Mouse (Mus musculus): Measurements from ENCODE around the gene Hesx1. TPM values are rescaled to one million over a fixed set of nuclear protein-coding genes. Genes with fewer than 3 reads are reported as not detected.

Hesx1 gene
- total and polyA plus RNA-seq, 3 experiments = not detected

DNA sequence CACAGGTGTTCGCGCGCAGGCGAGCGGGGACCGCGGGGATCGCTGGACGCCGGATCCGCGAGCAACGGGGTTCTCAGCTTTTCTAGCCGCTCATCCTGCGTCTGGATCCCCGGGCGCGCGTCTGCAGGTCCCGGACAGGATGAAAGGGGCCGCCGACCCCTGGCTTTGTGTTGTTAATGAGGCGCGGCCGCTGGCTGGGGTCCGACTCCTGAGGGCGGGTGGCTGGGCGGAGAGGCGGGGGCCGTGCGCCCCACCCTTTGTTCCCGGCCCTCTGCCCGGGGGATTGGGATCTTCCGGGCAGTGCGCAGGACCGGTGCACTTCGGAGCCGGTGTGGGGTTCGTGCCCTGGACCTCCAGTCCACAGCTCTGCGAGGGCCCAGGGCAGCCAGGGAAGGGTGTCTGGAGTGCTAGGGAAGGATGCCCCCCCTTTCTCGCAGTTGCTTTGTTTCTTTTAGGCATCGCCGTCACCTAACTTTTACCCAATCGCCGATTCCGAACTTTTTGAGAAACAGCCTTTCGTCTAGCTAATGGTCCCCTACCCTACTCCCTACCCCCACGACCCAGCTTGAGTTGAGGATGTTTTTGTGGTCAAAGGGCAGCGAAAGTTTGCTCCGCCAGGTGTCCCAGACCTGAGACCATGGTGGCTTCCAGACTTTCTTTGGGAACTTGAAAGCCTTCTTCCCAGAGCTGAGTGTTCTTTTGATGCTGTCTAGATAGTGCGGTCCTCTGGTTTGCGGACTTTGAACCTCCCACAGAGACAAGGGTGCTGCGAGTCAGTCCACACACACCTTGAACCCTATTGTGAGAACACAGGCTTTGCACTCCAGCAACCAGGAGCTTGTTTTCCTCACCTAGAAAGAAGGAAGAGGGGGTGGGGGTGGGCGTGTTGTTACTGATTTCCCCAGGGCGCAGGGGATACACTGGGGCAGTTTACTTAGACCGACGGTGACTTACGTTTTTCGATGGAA is 45.3 kb downstream of the Hesx1 start:
- H3K9me3 ChIP-seq (replicated peaks) = no peaks in the 10 kb centered on the region
- DNase-seq (ENCODE audit: low spot score) (no peak), ATAC-seq (ENCODE audit: extremely low read depth, insufficient number of reproducible peaks, low FRiP score, poor library complexity, severe bottlenecking) (no peak)
- H3K4me3 ChIP-seq (ENCODE audit: low read depth, low read length) = no peak overlapping the region
- peaks cover 14% of the 10 kb centered on the region; the same call in 1 of the 2 replicates for H3K27me3 ChIP-seq (ENCODE audit: insufficient read depth, low read length)
- TF ChIP-seq GATA1 (IDR thresholded peaks at IDR 0.05; ENCODE audit: borderline replicate concordance, low read length) (no peak), POLR2AphosphoS5 (IDR thresholded peaks at IDR 0.05; ENCODE audit: insufficient replicate concordance, low read depth, low read length) (no peak), TAL1 (conservative IDR thresholded peaks at IDR 0.05; ENCODE audit: low read depth, low read length) (no peak), CTCF (IDR thresholded peaks at IDR 0.05; ENCODE audit: low read depth, low read length) (no peak), GATA2 (IDR thresholded peaks at IDR 0.05; ENCODE audit: borderline replicate concordance, low read depth, low read length) (no peak)
- no peaks in the 10 kb centered on the region for H3K4me1 ChIP-seq (ENCODE audit: insufficient read depth, low read depth, low read length)
- no peaks in the 10 kb centered on the region for H3K36me3 ChIP-seq (replicated peaks)

DNA sequence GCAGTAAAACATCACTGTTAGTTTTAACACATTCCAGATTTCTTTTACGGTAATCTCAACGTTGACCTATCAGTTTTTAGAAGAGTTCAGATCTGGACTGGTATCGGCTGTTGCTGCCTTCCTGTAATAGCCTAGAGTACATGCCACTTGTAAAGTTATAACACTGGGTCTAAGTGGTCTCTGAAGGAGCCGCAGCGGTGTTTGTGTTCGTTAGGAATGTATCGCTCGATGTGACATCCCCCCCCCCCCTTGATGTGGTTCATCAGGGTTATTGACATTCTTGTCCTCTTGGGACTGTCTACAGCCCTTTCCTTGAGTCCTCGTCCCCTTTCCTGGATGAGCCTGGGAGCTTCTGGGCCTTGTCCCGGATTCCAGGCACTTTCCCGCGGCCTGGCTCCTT is 46.2 kb downstream of the Hesx1 start:
- H3K9me3 ChIP-seq (replicated peaks) = no peaks in the 10 kb centered on the region
- ATAC-seq (ENCODE audit: extremely low read depth, insufficient number of reproducible peaks, low FRiP score, poor library complexity, severe bottlenecking) (no peak), DNase-seq (ENCODE audit: low spot score) (no peak)
- no peaks in the 10 kb centered on the region for H3K4me1 ChIP-seq (ENCODE audit: insufficient read depth, low read depth, low read length)
- no peak for TF ChIP-seq POLR2AphosphoS5 (IDR thresholded peaks at IDR 0.05; ENCODE audit: insufficient replicate concordance, low read depth, low read length)
- TF ChIP-seq GATA2 (IDR thresholded peaks at IDR 0.05; ENCODE audit: borderline replicate concordance, low read depth, low read length) = no peak
- TF ChIP-seq GATA1 (IDR thresholded peaks at IDR 0.05; ENCODE audit: borderline replicate concordance, low read length) = no peak
- H3K4me3 ChIP-seq (ENCODE audit: low read depth, low read length) = no peak overlapping the region
- H3K36me3 ChIP-seq (replicated peaks) = no peaks in the 10 kb centered on the region
- peaks cover 14% of the 10 kb centered on the region; the same call in 1 of the 2 replicates for H3K27me3 ChIP-seq (ENCODE audit: insufficient read depth, low read length)

- H3K4me3 ChIP-seq (ENCODE audit: low read depth, low read length) = no peak overlapping the region
- peaks cover 14% of the 10 kb centered on the region; the same call in 1 of the 2 replicates for H3K27me3 ChIP-seq (ENCODE audit: insufficient read depth, low read length)
- DNase-seq (ENCODE audit: low spot score) (no peak), ATAC-seq (ENCODE audit: extremely low read depth, insufficient number of reproducible peaks, low FRiP score, poor library complexity, severe bottlenecking) (no peak)
- H3K36me3 ChIP-seq (replicated peaks) = no peaks in the 10 kb centered on the region
- H3K9me3 ChIP-seq (replicated peaks) = no peaks in the 10 kb centered on the region
- TF ChIP-seq GATA1 (IDR thresholded peaks at IDR 0.05; ENCODE audit: borderline replicate concordance, low read length) (no peak), CTCF (IDR thresholded peaks at IDR 0.05; ENCODE audit: low read depth, low read length) (no peak), GATA2 (IDR thresholded peaks at IDR 0.05; ENCODE audit: borderline replicate concordance, low read depth, low read length) (no peak), POLR2AphosphoS5 (IDR thresholded peaks at IDR 0.05; ENCODE audit: insufficient replicate concordance, low read depth, low read length) (no peak), TAL1 (conservative IDR thresholded peaks at IDR 0.05; ENCODE audit: low read depth, low read length) (no peak)
- H3K4me1 ChIP-seq (ENCODE audit: insufficient read depth, low read depth, low read length) = no peaks in the 10 kb centered on the region
These were observed 48.2 kb downstream of the Hesx1 start for GRCm38 (mm10) chr14:27042280-27042983.

GRCm38 (mm10) chr14:27043416-27043815 is 49.2 kb downstream of the Hesx1 start:
- Histone ChIP-seq H3K36me3 (replicated peaks) (no peaks in the 10 kb centered on the region), H3K4me3 (ENCODE audit: low read depth, low read length) (no peak overlapping the region), H3K9me3 (replicated peaks) (no peaks in the 10 kb centered on the region), H3K27me3 (ENCODE audit: insufficient read depth, low read length) (peaks cover 14% of the 10 kb centered on the region; the same call in 1 of the 2 replicates), H3K4me1 (ENCODE audit: insufficient read depth, low read depth, low read length) (no peaks in the 10 kb centered on the region)
- no peak for ATAC-seq (ENCODE audit: extremely low read depth, insufficient number of reproducible peaks, low FRiP score, poor library complexity, severe bottlenecking)
- no peak for TF ChIP-seq TAL1 (conservative IDR thresholded peaks at IDR 0.05; ENCODE audit: low read depth, low read length)
- TF ChIP-seq POLR2AphosphoS5 (IDR thresholded peaks at IDR 0.05; ENCODE audit: insufficient replicate concordance, low read depth, low read length) = no peak
- no peak for TF ChIP-seq GATA2 (IDR thresholded peaks at IDR 0.05; ENCODE audit: borderline replicate concordance, low read depth, low read length)
- TF ChIP-seq GATA1 (IDR thresholded peaks at IDR 0.05; ENCODE audit: borderline replicate concordance, low read length) = no peak
- TF ChIP-seq CTCF (IDR thresholded peaks at IDR 0.05; ENCODE audit: low read depth, low read length) = no peak
- DNase-seq (ENCODE audit: low spot score) = no peak

DNA sequence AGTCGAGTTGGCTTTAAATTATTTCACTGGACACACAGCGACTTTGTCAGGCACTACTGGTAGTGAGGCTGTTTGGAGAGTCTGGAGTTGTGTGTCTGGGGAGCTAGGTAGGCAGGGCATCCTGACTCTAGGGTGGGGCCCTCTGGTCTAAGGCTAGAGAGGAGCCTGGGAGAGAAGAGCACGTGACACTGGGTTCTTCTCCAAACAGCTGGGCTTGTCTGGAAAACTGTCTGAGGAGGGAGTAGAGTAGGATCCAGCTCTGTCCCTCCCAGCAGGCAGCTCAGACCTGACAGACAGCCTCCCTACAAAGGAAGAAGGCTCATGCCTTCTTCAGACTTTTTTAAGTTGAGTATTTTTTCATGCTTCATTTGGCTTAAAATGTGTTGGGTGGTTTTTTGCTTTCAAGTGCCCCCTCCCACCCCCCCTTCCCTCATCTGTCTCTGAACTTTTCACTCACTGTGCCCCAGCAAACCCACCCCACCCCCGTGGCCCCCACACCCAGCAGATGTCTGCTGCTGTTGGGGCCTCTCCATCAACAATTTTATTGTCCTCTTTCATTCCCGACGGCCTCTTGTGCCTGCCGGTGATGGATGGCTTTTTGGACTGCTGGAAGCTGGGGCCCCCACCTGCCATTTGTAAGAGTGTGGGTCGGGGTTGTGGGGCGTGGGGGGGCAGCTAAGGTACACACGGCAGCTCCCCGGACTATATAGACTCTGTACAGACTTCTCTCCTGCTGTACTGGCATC is 50.2 kb downstream of the Hesx1 start:
- H3K36me3 ChIP-seq (replicated peaks) = no peaks in the 10 kb centered on the region
- 0 out of 2 replicates have a peak, but pooled peaks cover 7% of the 10 kb centered on the region for H3K27me3 ChIP-seq (ENCODE audit: insufficient read depth, low read length)
- TF ChIP-seq TAL1 (conservative IDR thresholded peaks at IDR 0.05; ENCODE audit: low read depth, low read length) (no peak), CTCF (IDR thresholded peaks at IDR 0.05; ENCODE audit: low read depth, low read length) (no peak), POLR2AphosphoS5 (IDR thresholded peaks at IDR 0.05; ENCODE audit: insufficient replicate concordance, low read depth, low read length) (no peak)
- no peak overlapping the region for H3K4me3 ChIP-seq (ENCODE audit: low read depth, low read length)
- DNase-seq (ENCODE audit: low spot score) (no peak), ATAC-seq (ENCODE audit: extremely low read depth, insufficient number of reproducible peaks, low FRiP score, poor library complexity, severe bottlenecking) (no peak)
- no peaks in the 10 kb centered on the region for H3K4me1 ChIP-seq (ENCODE audit: insufficient read depth, low read depth, low read length)
- no peaks in the 10 kb centered on the region for H3K9me3 ChIP-seq (replicated peaks)
